Mouse (Mus musculus) embryonic facial prominence, embryonic 13.5 days (tissue): ENCODE results near the gene A230050P20Rik. TPM values are rescaled to one million over a fixed set of nuclear protein-coding genes. Genes with fewer than 3 reads are reported as not detected.

ENCODE experiments used
- ATAC-seq: fragments of 200-750 bp; cut with Nextera tagmentation; 2 replicates; pipeline ENCODE4 v1.8.0; 2017; ENCODE audit warnings: low read depth; ENCODE audit not compliant: insufficient number of reproducible peaks, insufficient read depth, low FRiP score, low TSS enrichment
- H3K27ac ChIP-seq: fragments of 300-500 bp; sonication (generic); 2 replicates; pipeline ENCODE4 v1.5.1; 2015; ENCODE audit warnings: moderate library complexity, mild to moderate bottlenecking, inconsistent platforms
- H3K27me3 ChIP-seq: fragments of 300-500 bp; sonication (generic); 2 replicates; pipeline ENCODE4 v1.6.1; 2015; ENCODE audit warnings: mild to moderate bottlenecking, inconsistent platforms
- H3K36me3 ChIP-seq: fragments of 300-500 bp; sonication (generic); 2 replicates; pipeline ENCODE4 v1.6.1; 2015; ENCODE audit warnings: mild to moderate bottlenecking, inconsistent platforms
- H3K4me1 ChIP-seq: fragments of 300-500 bp; sonication (generic); 2 replicates; pipeline ENCODE4 v1.6.1; 2015; ENCODE audit warnings: inconsistent platforms
- H3K4me2 ChIP-seq: fragments of 300-500 bp; sonication (generic); 2 replicates; pipeline ENCODE4 v1.6.1; 2015; ENCODE audit warnings: moderate library complexity, mild to moderate bottlenecking, inconsistent platforms
- H3K4me3 ChIP-seq: fragments of 300-500 bp; sonication (generic); 2 replicates; pipeline ENCODE4 v1.5.1; 2015; ENCODE audit warnings: mild to moderate bottlenecking, inconsistent platforms
- H3K9ac ChIP-seq: fragments of 300-500 bp; sonication (generic); 2 replicates; pipeline ENCODE4 v1.6.1; 2015; ENCODE audit warnings: mild to moderate bottlenecking, inconsistent platforms
- H3K9me3 ChIP-seq: fragments of 300-500 bp; sonication (generic); 2 replicates; pipeline ENCODE4 v1.6.1; 2016; ENCODE audit warnings: inconsistent platforms
- WGBS: fragments of 180-500 bp; shearing (Covaris S2); methylation state at CpG from one replicate; pipeline ENCODE4 v1.1.7; 2015; ENCODE audit warnings: mixed read lengths; 5-methylcytosine and 5-hydroxymethylcytosine counted together
- polyA plus RNA-seq: library from polyadenylated mRNA; unstranded; fragments of >200 nt; fragmentation: Nextera tagmentation; extraction: Ambion mirVana; gene quantifications from 2 replicates; pipeline ENCODE4 v1.2.1, GENCODE M21; 2015

A230050P20Rik gene
- polyA plus RNA-seq, 1 experiment from 2014 or later: 7.5 TPM

GRCm38 (mm10) chr9:20842670-20843069, 25.8 kb upstream of the A230050P20Rik start:
- WGBS: 19% methylated on average over 2 of the region's 2 CpGs
- Histone ChIP-seq H3K4me1 (no peaks in the 10 kb centered on the region), H3K36me3 (no peaks in the 10 kb centered on the region), H3K9ac (no peak overlapping the region), H3K4me3 (no peak overlapping the region), H3K4me2 (no peak overlapping the region), H3K27me3 (0 out of 2 replicates have a peak, but pooled peaks cover 4% of the 10 kb centered on the region), H3K9me3 (0 out of 2 replicates have a peak, but pooled peaks cover 2% of the 10 kb centered on the region), H3K27ac (no peak overlapping the region)
- no peak for ATAC-seq

- Histone ChIP-seq H3K9me3 (no peaks in the 10 kb centered on the region), H3K36me3 (no peaks in the 10 kb centered on the region), H3K9ac (no peak overlapping the region), H3K4me1 (no peaks in the 10 kb centered on the region), H3K4me3 (no peak overlapping the region), H3K27ac (no peak overlapping the region), H3K4me2 (no peak overlapping the region), H3K27me3 (0 out of 2 replicates have a peak, but pooled peaks cover 8% of the 10 kb centered on the region)
- ATAC-seq: no peak
- 82% methylated on average over 2 of the region's 2 CpGs for WGBS
These were observed 18.3 kb upstream of the A230050P20Rik start for GRCm38 (mm10) chr9:20850179-20850578.

GRCm38 (mm10) chr9:20857131-20857530, 11.3 kb upstream of the A230050P20Rik start:
- Histone ChIP-seq H3K4me3 (no peak overlapping the region), H3K36me3 (no peaks in the 10 kb centered on the region), H3K27me3 (0 out of 2 replicates have a peak, but pooled peaks cover 4% of the 10 kb centered on the region), H3K4me1 (no peaks in the 10 kb centered on the region), H3K27ac (no peak overlapping the region), H3K9me3 (no peaks in the 10 kb centered on the region), H3K9ac (no peak overlapping the region), H3K4me2 (no peak overlapping the region)
- no peak for ATAC-seq
- WGBS: 8% methylated on average over 6 of the region's 6 CpGs

- no peak overlapping the region for H3K27ac ChIP-seq
- no peak for ATAC-seq
- no peak overlapping the region for H3K4me2 ChIP-seq
- WGBS: 49% methylated on average over 6 of the region's 6 CpGs
- no peak overlapping the region for H3K9ac ChIP-seq
- H3K9me3 ChIP-seq: no peaks in the 10 kb centered on the region
- no peak overlapping the region for H3K4me3 ChIP-seq
- H3K27me3 ChIP-seq: no peaks in the 10 kb centered on the region
- H3K4me1 ChIP-seq: no peaks in the 10 kb centered on the region
- H3K36me3 ChIP-seq: no peaks in the 10 kb centered on the region
These were observed 8.5 kb upstream of the A230050P20Rik start for GRCm38 (mm10) chr9:20859926-20860325.

- Histone ChIP-seq H3K4me2 (no peak overlapping the region), H3K4me3 (no peak overlapping the region), H3K4me1 (no peaks in the 10 kb centered on the region), H3K9ac (no peak overlapping the region), H3K27me3 (peaks cover 1% of the 10 kb centered on the region; the same call in 1 of the 2 replicates), H3K9me3 (no peaks in the 10 kb centered on the region), H3K36me3 (no peaks in the 10 kb centered on the region), H3K27ac (no peak overlapping the region)
- ATAC-seq: no peak
- WGBS: 11% methylated on average over 4 of the region's 4 CpGs
These were observed 6.6 kb upstream of the A230050P20Rik start for GRCm38 (mm10) chr9:20861821-20862220.

- H3K27me3 ChIP-seq: peaks cover 5% of the 10 kb centered on the region
- no peaks in the 10 kb centered on the region for H3K4me1 ChIP-seq
- H3K9me3 ChIP-seq: no peaks in the 10 kb centered on the region
- H3K4me3 ChIP-seq: no peak overlapping the region
- H3K9ac ChIP-seq: no peak overlapping the region
- 57% methylated on average over 4 of the region's 4 CpGs for WGBS
- no peaks in the 10 kb centered on the region for H3K36me3 ChIP-seq
- no peak overlapping the region for H3K4me2 ChIP-seq
- H3K27ac ChIP-seq: no peak overlapping the region
- ATAC-seq: no peak
These were observed 6.2 kb upstream of the A230050P20Rik start for GRCm38 (mm10) chr9:20862225-20862624.

GRCm38 (mm10) chr9:20866879-20867278, 1.6 kb upstream of the A230050P20Rik start:
- H3K4me1 ChIP-seq: peaks cover 9% of the 10 kb centered on the region
- ATAC-seq: no peak
- no peak overlapping the region for H3K4me3 ChIP-seq
- H3K27ac ChIP-seq: no peak overlapping the region
- H3K9me3 ChIP-seq: no peaks in the 10 kb centered on the region
- H3K27me3 ChIP-seq: peaks cover 50% of the 10 kb centered on the region
- H3K9ac ChIP-seq: no peak overlapping the region
- H3K36me3 ChIP-seq: no peaks in the 10 kb centered on the region
- no peak overlapping the region for H3K4me2 ChIP-seq
- WGBS: 67% methylated on average over 3 of the region's 3 CpGs

- Histone ChIP-seq H3K4me3 (peak overlapping the region; percentile 49), H3K27me3 (peaks cover 50% of the 10 kb centered on the region), H3K4me1 (peaks cover 9% of the 10 kb centered on the region), H3K36me3 (no peaks in the 10 kb centered on the region), H3K4me2 (peak overlapping the region; percentile 61), H3K9ac (peak overlapping the region; percentile 61; the same call in 1 of the 2 replicates), H3K27ac (no peak overlapping the region), H3K9me3 (no peaks in the 10 kb centered on the region)
- WGBS: 7% methylated on average over 19 of the region's 19 CpGs
- no peak for ATAC-seq
These were observed 804 bp downstream of the A230050P20Rik start for GRCm38 (mm10) chr9:20869246-20869645.

- Histone ChIP-seq H3K4me2 (no peak overlapping the region), H3K36me3 (no peaks in the 10 kb centered on the region), H3K9me3 (no peaks in the 10 kb centered on the region), H3K9ac (no peak overlapping the region), H3K27ac (no peak overlapping the region), H3K4me1 (peaks cover 9% of the 10 kb centered on the region), H3K4me3 (no peak overlapping the region), H3K27me3 (peaks cover 50% of the 10 kb centered on the region)
- ATAC-seq: no peak
- WGBS: 71% methylated on average over 12 of the region's 12 CpGs
These were observed 2.0 kb downstream of the A230050P20Rik start for GRCm38 (mm10) chr9:20870211-20871173.

- no peak overlapping the region for H3K4me2 ChIP-seq
- no peak overlapping the region for H3K9ac ChIP-seq
- 84% methylated on average over 10 of the region's 10 CpGs for WGBS
- H3K4me3 ChIP-seq: no peak overlapping the region
- H3K27ac ChIP-seq: no peak overlapping the region
- no peaks in the 10 kb centered on the region for H3K9me3 ChIP-seq
- peaks cover 37% of the 10 kb centered on the region for H3K27me3 ChIP-seq
- H3K4me1 ChIP-seq: peaks cover 16% of the 10 kb centered on the region
- ATAC-seq: no peak
- no peaks in the 10 kb centered on the region for H3K36me3 ChIP-seq
These were observed 4.5 kb downstream of the A230050P20Rik start for GRCm38 (mm10) chr9:20872991-20873390.

GRCm38 (mm10) chr9:20873521-20873920, 5.1 kb downstream of the A230050P20Rik start:
- Histone ChIP-seq H3K9me3 (no peaks in the 10 kb centered on the region), H3K36me3 (no peaks in the 10 kb centered on the region), H3K4me2 (no peak overlapping the region), H3K9ac (no peak overlapping the region), H3K4me1 (peaks cover 14% of the 10 kb centered on the region), H3K4me3 (no peak overlapping the region), H3K27me3 (peaks cover 31% of the 10 kb centered on the region), H3K27ac (no peak overlapping the region)
- WGBS: 85% methylated on average over 12 of the region's 12 CpGs
- no peak for ATAC-seq
